Mouse (Mus musculus): Measurements from ENCODE around the gene Ptch1. TPM values are rescaled to one million over a fixed set of nuclear protein-coding genes. Genes with fewer than 3 reads are reported as not detected.
A peak's percentile ranks its signal among the peaks of the same experiment; 100 is the strongest.

Gene Ptch1
- polyA plus RNA-seq, 1 experiment from 2014 or later: 22.1 TPM

GRCm38 (mm10) chr13:63542796-63543384 is 30.5 kb downstream of the Ptch1 start:
- Histone ChIP-seq H3K4me3 (no peak overlapping the region), H3K4me1 (replicated peaks) (peaks cover 59% of the 10 kb centered on the region), H3K27ac (no peak overlapping the region), H3K36me3 (peaks cover 96% of the 10 kb centered on the region), H3K9me3 (no peaks in the 10 kb centered on the region), H3K27me3 (ENCODE audit: insufficient read depth, poor library complexity, severe bottlenecking) (no peaks in the 10 kb centered on the region)
- DNase-seq (ENCODE audit: low spot score): no peak
- 88% methylated on average over 3 of the region's 3 CpGs for WGBS

- Histone ChIP-seq H3K36me3 (peaks cover 96% of the 10 kb centered on the region), H3K9me3 (no peaks in the 10 kb centered on the region), H3K4me1 (replicated peaks) (peaks cover 59% of the 10 kb centered on the region), H3K4me3 (no peak overlapping the region), H3K27ac (no peak overlapping the region; the same call in 1 of the 2 replicates), H3K27me3 (ENCODE audit: insufficient read depth, poor library complexity, severe bottlenecking) (no peaks in the 10 kb centered on the region)
- DNase-seq (ENCODE audit: low spot score): peak; percentile 47
These were observed 31.9 kb downstream of the Ptch1 start for GRCm38 (mm10) chr13:63541510-63541909.

- 92% methylated on average over 12 of the region's 12 CpGs for WGBS
These were observed 32.8 kb downstream of the Ptch1 start for GRCm38 (mm10) chr13:63540584-63540983.

GRCm38 (mm10) chr13:63534981-63535380 is 38.4 kb downstream of the Ptch1 start:
- no peak for DNase-seq (ENCODE audit: low spot score)
- Histone ChIP-seq H3K4me1 (replicated peaks) (peaks cover 17% of the 10 kb centered on the region), H3K36me3 (peaks cover 100% of the 10 kb centered on the region), H3K27ac (no peak overlapping the region), H3K4me3 (no peak overlapping the region), H3K9me3 (no peaks in the 10 kb centered on the region), H3K27me3 (ENCODE audit: insufficient read depth, poor library complexity, severe bottlenecking) (no peaks in the 10 kb centered on the region)
- 92% methylated on average over 4 of the region's 4 CpGs for WGBS

More at GRCm38 (mm10) chr13:63540584-63540983, 32.8 kb downstream of the Ptch1 start:
- no peaks in the 10 kb centered on the region for H3K9me3 ChIP-seq
- DNase-seq (ENCODE audit: low spot score): no peak
- no peaks in the 10 kb centered on the region for H3K27me3 ChIP-seq (ENCODE audit: insufficient read depth, poor library complexity, severe bottlenecking)
- no peak overlapping the region for H3K4me3 ChIP-seq
- H3K27ac ChIP-seq: 0 out of 2 replicates have a peak overlapping the region, but pooled peaks have one; percentile 29
- peaks cover 51% of the 10 kb centered on the region for H3K4me1 ChIP-seq (replicated peaks)
- H3K36me3 ChIP-seq: peaks cover 97% of the 10 kb centered on the region

- Histone ChIP-seq H3K9me3 (no peaks in the 10 kb centered on the region), H3K4me1 (replicated peaks) (peaks cover 58% of the 10 kb centered on the region), H3K36me3 (peaks cover 100% of the 10 kb centered on the region), H3K4me3 (no peak overlapping the region), H3K27me3 (ENCODE audit: insufficient read depth, poor library complexity, severe bottlenecking) (no peaks in the 10 kb centered on the region), H3K27ac (no peak overlapping the region)
- 77% methylated on average over 9 of the region's 9 CpGs for WGBS
- no peak for DNase-seq (ENCODE audit: low spot score)
These were observed 42.5 kb downstream of the Ptch1 start for GRCm38 (mm10) chr13:63530857-63531256.

GRCm38 (mm10) chr13:63530371-63530764 is 43.0 kb downstream of the Ptch1 start:
- Histone ChIP-seq H3K27ac (no peak overlapping the region), H3K36me3 (peaks cover 100% of the 10 kb centered on the region)

GRCm38 (mm10) chr13:63529602-63530370 is 43.6 kb downstream of the Ptch1 start:
- WGBS: 52% methylated on average over 3 of the region's 3 CpGs
- Histone ChIP-seq H3K9me3 (no peaks in the 10 kb centered on the region), H3K4me3 (no peak overlapping the region), H3K27ac (0 out of 2 replicates have a peak overlapping the region, but pooled peaks have one; percentile 81), H3K27me3 (ENCODE audit: insufficient read depth, poor library complexity, severe bottlenecking) (no peaks in the 10 kb centered on the region), H3K36me3 (peaks cover 100% of the 10 kb centered on the region), H3K4me1 (replicated peaks) (peaks cover 68% of the 10 kb centered on the region)
- no peak for DNase-seq (ENCODE audit: low spot score)

More at GRCm38 (mm10) chr13:63530371-63530764, 43.0 kb downstream of the Ptch1 start:
- no peaks in the 10 kb centered on the region for H3K27me3 ChIP-seq (ENCODE audit: insufficient read depth, poor library complexity, severe bottlenecking)
- 32% methylated on average over 3 of the region's 3 CpGs for WGBS
- no peak for DNase-seq (ENCODE audit: low spot score)
- peaks cover 62% of the 10 kb centered on the region for H3K4me1 ChIP-seq (replicated peaks)
- H3K4me3 ChIP-seq: no peak overlapping the region
- H3K9me3 ChIP-seq: no peaks in the 10 kb centered on the region

GRCm38 (mm10) chr13:63528852-63529251 is 44.5 kb downstream of the Ptch1 start:
- H3K27me3 ChIP-seq (ENCODE audit: insufficient read depth, poor library complexity, severe bottlenecking): no peaks in the 10 kb centered on the region
- WGBS: 0% methylated on average over 2 of the region's 2 CpGs
- H3K27ac ChIP-seq: peak overlapping the region; percentile 81
- peaks cover 70% of the 10 kb centered on the region for H3K4me1 ChIP-seq (replicated peaks)
- H3K36me3 ChIP-seq: peaks cover 100% of the 10 kb centered on the region
- DNase-seq (ENCODE audit: low spot score): no peak
- H3K4me3 ChIP-seq: no peak overlapping the region
- H3K9me3 ChIP-seq: no peaks in the 10 kb centered on the region

GRCm38 (mm10) chr13:63528164-63528675 is 45.2 kb downstream of the Ptch1 start:
- WGBS: 8% methylated on average over 5 of the region's 5 CpGs
- H3K27ac ChIP-seq: peak overlapping the region; percentile 81
- DNase-seq (ENCODE audit: low spot score): peak; percentile 69
- peaks cover 100% of the 10 kb centered on the region for H3K36me3 ChIP-seq
- H3K4me3 ChIP-seq: peak overlapping the region; percentile 14; the same call in 1 of the 2 replicates
- no peaks in the 10 kb centered on the region for H3K9me3 ChIP-seq
- no peaks in the 10 kb centered on the region for H3K27me3 ChIP-seq (ENCODE audit: insufficient read depth, poor library complexity, severe bottlenecking)
- peaks cover 70% of the 10 kb centered on the region for H3K4me1 ChIP-seq (replicated peaks)

- Histone ChIP-seq H3K4me1 (replicated peaks) (peaks cover 60% of the 10 kb centered on the region), H3K4me3 (no peak overlapping the region), H3K9me3 (no peaks in the 10 kb centered on the region), H3K27ac (peak overlapping the region; percentile 13; the same call in 1 of the 2 replicates), H3K36me3 (peaks cover 99% of the 10 kb centered on the region), H3K27me3 (ENCODE audit: insufficient read depth, poor library complexity, severe bottlenecking) (no peaks in the 10 kb centered on the region)
- no peak for DNase-seq (ENCODE audit: low spot score)
- WGBS: 59% methylated on average over 11 of the region's 11 CpGs
These were observed 47.7 kb downstream of the Ptch1 start for GRCm38 (mm10) chr13:63525571-63526197.

- 69% methylated on average over 25 of the region's 25 CpGs for WGBS
- no peaks in the 10 kb centered on the region for H3K9me3 ChIP-seq
- peaks cover 52% of the 10 kb centered on the region for H3K4me1 ChIP-seq (replicated peaks)
- no peak for DNase-seq (ENCODE audit: low spot score)
- H3K4me3 ChIP-seq: no peak overlapping the region
- peak overlapping the region; percentile 35; the same call in 1 of the 2 replicates for H3K27ac ChIP-seq
- no peaks in the 10 kb centered on the region for H3K27me3 ChIP-seq (ENCODE audit: insufficient read depth, poor library complexity, severe bottlenecking)
- H3K36me3 ChIP-seq: peaks cover 99% of the 10 kb centered on the region
These were observed 48.5 kb downstream of the Ptch1 start for GRCm38 (mm10) chr13:63524608-63525570.

- Histone ChIP-seq H3K36me3 (peaks cover 99% of the 10 kb centered on the region), H3K4me1 (replicated peaks) (peaks cover 44% of the 10 kb centered on the region), H3K9me3 (no peaks in the 10 kb centered on the region), H3K27ac (no peak overlapping the region), H3K4me3 (no peak overlapping the region), H3K27me3 (ENCODE audit: insufficient read depth, poor library complexity, severe bottlenecking) (no peaks in the 10 kb centered on the region)
- DNase-seq (ENCODE audit: low spot score): no peak
- 92% methylated on average over 2 of the region's 2 CpGs for WGBS
These were observed 49.3 kb downstream of the Ptch1 start for GRCm38 (mm10) chr13:63524061-63524460.
